Mouse (Mus musculus) T-cell, adult 2 months (primary cell): ENCODE results near the gene Ndufs8.
A peak's percentile ranks its signal among the peaks of the same experiment; 100 is the strongest.

ENCODE experiments used
- DNase-seq: peaks from one replicate; pipeline ENCODE4 v3.0.0; 2022; ENCODE audit warnings: low spot score

Gene Ndufs8

DNA sequence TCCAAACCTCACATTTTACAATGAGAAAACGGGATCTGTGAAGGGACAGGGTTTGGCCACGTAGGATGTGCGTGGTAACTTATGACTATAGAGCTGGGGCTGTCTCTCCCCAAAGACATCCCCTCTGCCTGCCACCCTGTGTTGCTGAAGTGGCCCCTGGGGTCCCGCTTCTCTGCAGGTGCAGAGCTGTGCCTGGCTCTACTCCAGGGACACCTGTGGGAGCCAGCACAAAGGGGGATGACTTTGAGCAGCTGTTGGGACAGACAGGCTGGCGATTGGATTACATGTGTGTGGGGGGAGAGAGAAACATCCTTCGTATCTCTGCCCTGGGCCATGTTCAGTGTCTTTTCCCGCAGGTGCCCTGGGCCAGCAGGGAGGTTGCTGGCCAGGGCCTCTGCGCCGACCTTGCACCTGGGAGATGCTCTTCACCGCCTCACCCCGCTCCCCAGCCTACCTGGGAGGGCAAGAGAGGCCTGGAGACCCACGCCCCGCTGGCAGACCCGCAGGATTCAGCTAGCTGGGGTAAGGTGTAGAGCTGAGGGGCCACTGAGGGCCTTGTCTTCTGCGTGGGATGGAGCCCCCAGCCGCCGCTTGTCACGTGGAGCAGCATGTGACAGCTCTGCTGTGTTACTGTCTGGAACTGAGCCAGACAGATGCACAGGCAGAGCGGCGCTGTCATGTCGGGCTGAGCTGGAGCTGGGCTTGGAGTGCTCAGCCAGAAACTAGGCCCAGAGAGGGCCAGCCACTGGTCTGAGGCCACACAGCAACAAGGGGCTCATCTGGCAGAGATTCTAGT is 17.9 kb upstream of the Ndufs8 start:
- DNase-seq = no peak

DNA sequence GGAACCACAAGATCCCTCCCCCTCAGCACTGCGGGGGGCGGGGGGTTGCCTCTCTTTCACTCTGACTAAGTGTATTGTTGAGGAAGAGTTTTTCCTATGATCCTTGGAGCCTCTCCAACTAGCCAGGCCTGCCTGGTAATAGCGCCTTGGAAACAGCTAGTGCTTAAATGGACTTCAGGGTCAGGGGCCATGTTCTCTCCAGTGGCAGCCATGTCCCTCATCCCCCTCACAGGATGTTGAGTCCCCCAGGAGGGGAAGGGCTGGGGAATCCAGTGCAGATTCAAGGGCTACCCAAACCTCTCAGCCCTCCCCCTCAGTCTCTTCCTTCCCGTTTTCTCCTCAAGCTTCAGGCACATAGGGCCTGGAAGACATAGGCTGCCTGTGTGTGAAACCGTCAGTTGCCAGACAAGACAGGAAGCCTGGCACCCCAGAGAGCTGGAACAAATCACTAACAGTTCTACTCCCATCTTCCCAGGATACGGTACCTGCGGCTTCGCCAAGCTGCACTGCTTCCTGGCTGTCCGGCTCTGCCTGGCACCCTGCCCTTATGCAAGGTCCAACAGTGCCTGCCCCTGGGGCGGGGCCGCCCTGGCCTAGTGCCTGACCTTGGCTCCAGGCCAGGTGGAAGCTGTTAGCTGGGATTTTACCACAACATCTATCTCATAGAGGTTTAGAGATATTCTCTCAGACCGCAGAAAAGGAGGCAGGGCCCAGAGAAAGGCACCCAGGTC is 16.8 kb upstream of the Ndufs8 start, which contains the start of gene Aldh3b1:
Aldh3b1 (minus strand) TSS at position 598 of the 731 bp plus-strand sequence.
- DNase-seq = no peak

DNA sequence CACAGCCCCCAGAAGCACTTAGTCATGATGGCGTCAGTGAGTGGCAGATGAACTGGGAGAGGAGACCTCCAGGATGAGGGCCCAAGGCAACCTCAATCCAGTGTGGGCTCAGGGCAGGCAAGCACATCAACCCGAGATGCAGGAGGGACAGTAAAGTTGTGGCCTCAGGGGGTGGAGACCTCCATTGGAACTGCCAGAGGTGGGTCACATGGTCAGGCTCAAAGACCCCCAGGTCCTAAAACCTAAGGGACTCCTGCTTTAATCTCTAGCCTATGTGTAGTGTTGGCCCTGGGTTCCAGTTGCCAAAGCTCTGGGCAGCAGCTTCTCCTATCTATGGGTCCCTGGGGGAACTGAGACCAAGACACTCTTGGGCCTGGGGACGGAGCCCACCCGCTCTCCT is 16.2 kb upstream of the Ndufs8 start:
- DNase-seq = no peak

DNA sequence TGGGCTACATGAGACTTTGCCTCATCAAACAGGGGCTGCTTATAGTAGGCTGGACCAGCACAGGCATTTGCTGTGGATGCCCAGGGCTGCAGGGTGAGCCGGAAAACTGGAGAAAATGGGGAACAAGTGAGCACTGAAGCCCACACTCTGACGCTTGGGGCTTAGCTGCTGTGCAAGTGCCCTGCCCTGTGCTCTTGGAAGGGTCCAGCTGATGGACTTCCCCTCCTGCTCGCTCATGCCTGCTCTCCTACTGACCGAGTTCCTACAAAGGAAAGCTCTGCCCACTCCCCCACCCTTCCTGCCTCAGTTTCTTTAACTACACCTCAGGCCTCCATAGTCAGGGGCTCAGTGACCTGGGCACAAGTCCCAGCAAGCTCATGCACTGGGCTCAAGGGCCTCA is 15.4 kb upstream of the Ndufs8 start:
- no peak for DNase-seq

DNA sequence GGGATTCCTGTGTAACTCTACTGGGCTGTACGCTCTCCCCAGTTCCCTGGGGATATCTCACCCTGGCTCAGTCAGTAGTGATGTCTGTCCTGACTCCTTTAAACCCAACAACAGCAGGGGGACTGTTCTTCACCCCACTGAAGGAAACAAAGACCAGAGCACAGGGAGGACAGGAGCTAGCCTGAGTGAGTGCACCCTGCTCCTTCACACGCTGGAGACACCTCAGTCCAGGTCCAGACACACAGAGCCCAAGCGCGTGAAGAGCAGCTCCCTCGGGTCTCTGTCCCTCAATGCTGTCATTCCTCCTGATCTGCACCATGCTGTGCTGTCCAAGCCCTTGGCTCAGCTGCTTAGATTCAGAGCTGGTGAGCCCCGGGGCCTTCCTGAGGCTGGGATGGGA is 14.1 kb upstream of the Ndufs8 start:
- no peak for DNase-seq

DNA sequence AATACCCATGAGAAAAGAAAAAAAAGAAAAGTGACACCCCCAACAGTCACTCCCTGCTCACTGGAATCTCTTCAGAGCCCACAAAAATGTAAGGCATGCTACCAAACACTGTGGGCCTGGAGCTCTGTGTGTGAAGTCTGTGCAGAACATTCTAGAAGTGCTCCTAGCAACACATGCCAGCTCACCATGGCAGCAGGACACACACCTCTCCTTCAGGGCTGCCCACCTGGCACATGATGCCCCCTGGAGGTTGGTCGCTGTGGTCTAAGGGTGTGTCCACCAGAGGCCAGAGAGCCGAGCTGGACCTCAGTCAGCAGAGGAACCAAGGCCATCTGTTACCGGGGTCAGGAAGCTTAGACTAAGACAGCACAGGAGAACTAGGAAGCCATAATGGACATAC is 13.7 kb upstream of the Ndufs8 start:
- no peak for DNase-seq

DNA sequence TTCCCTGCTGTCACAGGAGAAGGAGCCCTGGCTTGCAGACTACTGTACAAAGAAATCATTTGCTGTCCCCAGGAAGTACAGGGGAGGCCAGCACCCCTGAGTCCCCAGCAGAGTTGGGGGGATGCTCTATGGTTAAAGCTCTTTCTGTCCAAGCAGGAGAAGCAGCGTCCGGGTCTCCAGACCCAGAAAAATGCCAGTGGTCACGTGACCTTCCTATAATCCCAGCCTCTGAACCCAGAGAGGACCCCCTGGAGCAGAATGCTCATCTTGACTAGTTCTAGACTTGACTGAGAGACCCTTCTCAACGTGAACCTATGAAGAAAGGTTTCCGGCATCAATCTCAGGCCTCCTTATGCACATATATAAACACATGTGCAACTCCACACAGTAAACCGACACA is 13.3 kb upstream of the Ndufs8 start:
- DNase-seq = no peak

DNA sequence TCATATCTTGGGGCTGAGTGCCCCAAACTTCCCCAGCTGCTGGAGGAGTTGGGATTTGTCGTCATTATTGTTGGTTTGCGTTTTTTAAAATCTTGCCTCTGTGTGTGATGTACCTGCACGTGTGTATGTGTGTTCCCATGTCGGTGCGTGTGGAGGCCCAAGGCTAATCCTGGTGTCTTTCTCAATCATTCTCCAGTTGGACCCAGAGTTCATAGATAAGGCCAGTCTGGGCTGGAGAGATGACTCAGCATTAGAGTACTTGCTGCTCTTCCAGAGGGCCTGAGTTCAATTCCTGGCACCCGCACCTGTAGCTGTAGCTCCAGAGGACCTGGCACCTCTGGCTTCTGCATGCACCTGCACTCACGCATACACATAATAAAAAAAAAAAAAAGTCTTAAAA is 12.3 kb upstream of the Ndufs8 start:
- no peak for DNase-seq

DNA sequence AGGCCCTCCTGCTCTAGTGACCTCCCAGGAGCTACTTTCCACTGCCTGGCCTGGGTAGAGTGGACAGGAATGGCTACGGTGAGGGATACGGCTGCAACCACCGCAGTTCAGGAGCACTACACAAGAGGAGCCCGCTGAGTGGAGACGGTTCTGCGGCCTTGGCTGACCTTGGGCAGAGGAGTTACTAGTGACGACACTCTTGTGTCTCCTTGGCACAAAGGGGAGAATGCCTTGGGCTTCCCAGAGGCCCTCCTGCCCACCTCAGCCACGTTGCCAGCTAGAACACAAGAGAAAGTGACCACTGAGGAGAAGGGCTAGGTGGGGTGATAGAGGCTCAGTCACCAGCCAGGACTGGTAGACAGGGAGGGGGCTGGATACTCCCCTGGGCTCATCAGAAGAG is 11.6 kb upstream of the Ndufs8 start:
- no peak for DNase-seq

DNA sequence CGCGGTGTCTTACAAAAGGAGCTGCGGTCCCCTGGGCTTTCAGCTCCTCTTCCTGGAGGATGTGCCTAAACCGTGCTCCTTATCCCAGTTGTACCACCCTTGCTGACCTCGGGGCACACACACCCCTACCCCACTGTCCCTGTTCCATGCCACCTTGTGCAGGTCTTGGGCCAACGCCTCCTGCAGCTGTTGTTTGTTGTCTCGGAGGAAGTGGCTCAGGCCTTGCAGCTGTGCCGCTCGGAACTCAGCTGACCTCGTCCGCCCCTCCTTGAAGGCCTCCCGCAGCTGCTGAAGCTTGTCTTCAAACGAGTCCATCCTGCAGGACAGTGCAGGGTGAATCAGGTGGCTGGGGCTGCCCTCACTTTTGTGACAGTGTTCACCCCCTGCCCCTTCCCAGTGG is 11.0 kb upstream of the Ndufs8 start:
- DNase-seq = no peak

DNA sequence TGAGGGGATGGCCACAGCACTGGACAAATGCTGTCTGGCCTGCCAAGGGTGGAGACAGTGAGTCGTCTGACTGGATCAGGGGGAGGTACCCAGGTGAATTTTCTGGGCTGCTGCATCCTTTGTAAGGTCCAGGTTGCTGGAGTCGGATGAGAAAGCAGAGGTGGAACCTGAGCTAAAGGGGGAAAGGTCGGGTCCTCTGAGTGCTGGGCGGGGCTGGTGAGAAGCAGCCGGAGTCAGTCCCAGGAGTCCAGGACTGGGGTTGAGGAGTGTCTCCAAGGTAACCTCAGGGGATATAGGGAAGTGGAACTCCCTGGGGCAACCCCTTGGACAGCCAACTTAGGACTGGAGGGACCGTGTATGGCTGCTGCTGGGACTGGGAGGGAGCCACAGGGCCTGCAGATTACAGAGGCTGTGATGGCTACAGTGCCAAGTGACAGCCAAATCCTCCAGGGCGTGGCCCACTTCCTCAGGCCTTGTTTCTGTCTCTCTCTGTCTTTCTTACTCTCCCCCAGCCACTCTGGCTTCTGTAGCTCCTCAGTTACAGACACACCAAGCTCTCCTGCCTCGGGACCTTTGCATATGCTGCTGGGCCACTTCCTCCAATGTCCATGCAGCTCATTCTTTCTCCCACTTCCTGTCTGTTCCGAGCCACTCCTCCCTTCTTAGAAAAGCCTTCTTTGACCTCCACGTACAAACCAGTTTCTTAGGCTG is 10.2 kb upstream of the Ndufs8 start:
- DNase-seq = no peak

DNA sequence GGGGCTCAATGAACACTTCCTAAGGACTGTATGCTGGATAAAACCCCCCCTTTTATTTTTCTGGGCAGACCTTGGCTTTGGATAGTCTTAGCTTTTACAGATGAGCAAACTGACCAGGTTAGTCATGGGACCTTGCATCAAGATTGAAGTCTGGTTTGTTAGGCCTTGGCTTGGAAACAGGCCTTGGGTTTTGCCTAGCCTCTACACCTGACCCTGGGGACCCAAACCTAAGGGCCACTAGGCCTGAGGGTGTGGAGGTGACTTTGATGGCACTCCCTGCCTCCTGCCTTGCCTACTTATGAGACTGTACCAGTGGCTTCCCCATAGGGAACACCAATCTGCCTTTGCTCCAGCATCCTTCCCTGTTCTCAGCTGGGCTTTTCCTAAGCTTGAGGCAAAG is 7.4 kb upstream of the Ndufs8 start:
- no peak for DNase-seq

DNA sequence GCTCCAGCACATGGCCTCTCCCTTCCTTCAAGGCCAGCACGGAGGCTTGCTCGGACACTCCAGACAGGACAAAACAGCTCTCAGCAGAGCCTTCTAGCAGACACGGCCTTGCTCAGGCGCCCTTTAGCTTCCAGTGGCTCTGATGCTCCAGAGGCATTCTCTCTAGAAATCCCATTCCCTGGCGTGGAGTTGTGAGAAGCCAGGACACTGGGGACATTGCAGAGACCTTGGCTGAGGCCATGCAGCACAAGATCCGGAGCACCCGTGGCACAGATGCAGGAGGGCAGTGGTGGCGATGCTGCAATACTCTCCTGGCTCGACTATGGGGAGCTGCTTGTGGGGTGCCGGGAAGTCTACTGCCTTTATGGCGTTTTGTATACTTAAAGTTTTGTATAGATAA is 4.2 kb upstream of the Ndufs8 start:
- DNase-seq = no peak

DNA sequence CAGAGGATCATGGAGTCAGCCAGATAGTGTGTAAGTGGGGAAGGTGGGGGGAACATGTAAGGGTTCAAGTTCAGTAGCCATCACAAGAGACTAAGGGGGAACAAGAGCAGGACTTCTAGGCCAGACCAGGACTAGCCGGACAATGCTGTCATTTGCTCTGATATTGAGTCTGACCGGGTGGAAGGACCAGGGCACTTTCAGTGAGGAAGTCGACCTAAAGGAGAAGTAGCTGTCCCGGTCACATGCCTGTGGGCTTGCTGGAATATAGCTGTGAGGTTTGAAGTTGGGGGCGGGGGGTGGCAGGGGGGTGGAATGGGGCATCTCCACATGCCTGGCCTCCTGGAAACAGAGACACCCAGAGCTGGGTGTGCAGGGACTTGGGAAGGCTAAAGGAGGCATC is 2.0 kb upstream of the Ndufs8 start:
- no peak for DNase-seq

DNA sequence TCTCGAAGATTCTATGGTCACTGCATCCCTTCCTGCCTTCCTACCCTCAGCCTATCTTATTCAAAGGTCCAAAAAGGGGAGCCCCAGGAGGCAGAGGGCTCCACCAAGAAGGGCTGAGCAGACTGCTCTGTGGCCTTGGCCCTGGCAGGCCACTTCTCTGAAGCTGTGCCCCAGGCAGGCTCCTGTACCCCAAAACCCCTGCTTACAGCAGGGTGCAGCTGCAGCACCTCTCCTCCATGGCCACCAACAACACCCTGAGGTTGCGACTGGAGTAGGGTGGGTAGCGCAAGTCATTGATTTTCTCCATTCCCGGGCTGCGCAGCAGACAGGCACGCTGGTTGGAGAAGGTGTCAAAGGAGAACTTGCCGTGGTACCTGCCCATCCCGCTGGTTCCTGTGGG is 1.1 kb upstream of the Ndufs8 start:
- no peak for DNase-seq

DNA sequence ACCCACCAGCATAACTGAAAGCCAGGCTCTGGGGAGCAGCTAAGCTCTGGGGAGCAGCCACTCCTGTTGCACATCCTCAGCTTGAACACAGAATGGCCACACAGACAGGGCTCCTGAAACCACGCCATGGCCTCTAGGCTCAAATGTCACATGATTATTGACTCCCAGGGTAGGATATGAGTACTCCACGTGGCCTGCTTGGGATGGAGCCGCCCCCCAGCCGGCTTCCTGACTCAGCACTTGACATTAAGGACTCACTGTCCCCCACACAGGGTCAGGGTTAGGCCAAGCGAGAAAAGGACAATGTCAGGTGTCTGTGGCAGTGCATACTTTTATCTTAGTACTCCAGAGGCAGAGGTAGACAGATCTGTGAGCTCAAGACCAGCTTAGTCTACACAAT is 2.4 kb downstream of the Ndufs8 start:
- DNase-seq = no peak

DNA sequence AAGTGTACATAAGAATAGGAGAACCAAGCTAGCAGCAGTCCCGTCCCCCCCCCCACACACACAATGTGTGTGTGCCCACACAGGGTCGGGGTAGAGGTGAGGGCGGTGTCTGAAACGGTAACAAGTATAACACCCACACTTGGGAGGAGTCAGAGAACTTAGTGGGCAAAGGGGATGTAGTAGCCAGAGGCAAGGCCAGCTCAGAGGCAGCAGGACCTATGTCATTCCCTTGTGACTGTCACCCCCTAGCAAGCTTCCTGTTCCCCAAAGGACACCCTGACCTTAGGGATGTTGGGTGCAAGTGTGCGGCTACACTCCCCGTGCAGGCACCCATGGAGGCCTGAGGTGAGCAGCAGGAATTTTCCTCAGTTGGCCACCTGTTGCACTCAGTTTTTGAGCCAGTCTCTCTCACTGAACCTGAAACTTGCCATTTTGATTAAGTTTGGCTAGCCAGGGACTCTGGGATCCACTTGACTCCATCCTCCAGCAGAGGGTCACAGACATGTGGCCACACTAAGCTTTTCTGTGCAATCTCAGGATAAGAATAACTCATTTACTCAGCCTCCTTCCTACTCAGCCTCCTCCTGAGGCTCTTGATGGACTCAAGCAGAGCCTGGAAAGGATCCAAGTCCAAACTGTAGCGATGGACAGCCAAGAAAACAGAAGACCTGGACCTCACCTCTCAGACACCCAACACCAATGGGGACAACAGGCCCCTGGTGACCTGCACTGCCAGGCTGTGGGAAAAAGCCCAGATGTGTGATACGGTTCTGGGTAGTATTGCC is 4.5 kb downstream of the Ndufs8 start:
- DNase-seq = no peak

DNA sequence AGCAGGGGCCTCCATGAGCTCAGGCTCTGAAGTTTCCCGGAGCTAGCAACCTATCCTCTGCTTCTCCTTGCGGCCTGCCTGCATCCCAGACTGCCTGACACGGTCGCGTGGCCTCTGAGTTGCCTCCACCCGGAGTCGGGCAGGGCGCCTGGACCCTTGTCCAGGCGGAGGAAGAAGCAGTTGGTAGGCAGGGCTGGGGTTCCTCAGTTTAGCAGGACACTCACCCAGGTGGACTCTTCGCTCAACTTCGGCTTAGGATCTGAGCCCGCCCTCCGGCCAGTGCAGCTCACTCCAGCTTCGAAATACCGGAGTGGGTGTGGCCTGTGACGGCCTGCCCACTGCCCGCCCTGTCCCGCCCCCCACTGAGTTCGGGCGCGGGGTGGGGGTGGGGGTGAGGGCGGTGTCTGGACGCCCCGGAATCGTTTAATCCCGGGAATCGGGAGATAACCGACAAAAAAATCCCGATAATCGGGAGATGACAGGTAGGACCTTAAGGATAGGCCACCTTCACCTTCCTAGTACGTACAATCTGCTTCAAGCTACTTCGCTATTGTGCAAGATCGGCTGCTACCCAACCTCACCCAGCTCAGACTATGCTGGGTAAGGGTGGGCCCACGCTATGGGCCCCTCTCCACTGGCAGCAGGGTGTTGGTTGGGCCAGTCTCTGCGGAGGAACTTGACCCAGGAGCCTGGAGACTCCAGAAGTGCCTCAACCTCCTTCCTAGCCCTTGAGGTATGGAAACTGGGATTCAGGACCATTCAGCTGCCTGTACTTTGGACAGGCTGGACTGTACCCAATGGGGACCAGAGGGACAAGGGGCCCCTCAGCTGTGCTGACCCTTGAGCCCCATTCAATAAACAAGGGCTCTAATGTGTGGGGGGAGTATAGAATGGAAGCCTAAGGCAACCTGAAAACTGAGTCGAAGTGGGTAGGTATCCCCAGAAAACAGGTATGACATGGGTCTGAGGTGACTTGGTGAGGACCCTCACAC is 5.5 kb downstream of the Ndufs8 start, which contains the start of gene Tcirg1:
Tcirg1 (minus strand) TSS at position 339 of the 992 bp plus-strand sequence.
- DNase-seq = peak; percentile 52

DNA sequence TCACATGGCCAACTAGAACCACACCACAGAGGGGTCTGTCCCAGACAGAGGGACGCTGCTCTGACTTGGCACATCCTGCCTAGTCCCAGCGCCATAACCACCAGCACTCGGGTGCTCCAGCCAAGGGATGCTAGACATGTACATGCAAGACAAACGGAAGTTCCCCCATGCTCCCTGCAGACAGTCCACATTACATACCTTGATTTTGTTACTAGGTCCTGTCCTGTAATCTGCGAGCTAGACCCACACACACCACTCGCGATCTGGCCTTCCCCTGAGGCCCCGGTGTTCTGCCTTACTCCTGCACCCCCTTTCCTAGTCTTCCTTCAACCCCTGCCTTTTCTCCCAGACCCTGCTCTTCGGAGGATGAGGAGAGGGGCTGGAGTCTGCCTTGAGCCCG is 6.2 kb downstream of the Ndufs8 start:
- peak; percentile 23 for DNase-seq

DNA sequence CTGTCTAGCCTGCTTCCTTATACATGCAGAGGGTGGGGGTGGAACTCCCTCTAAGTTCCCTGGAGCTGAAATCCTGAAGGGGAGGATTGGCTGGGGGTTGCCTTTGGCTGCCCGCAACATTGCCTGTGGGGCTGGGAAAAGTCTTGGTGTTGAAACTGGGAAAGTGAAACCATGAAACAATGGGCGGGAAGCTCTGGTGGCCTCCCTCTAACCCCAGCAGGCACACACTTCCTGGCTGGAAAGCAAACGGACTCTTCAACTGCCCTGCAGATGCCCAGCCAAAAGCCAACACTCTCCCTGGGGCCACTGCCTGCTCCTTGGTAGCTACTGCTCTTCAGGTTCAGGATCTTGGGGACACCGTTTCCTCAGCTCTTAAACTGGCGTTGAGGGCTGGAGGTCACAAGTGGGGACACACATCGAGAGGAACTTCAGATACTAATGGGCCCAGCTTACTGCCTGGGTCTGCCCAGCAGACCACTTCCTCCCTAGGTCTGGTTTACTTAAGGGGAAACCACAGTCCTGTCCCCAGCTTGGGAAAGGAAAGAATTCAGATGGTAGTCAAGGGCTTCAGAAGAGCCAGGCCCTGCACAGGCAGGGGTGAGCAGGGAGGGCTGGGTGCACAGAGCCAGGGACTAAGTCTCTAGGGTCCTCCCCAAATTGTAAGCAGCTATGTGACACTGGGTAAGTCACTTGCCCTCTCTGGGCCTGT is 7.2 kb downstream of the Ndufs8 start:
- DNase-seq = no peak
